Mouse (Mus musculus): ENCODE measurements around the gene Gm5426.
"Not testable (repeated sequence)": the region's sequence is repeated elsewhere in the genome, so short reads cannot be mapped to it uniquely, and the experiment has no call there.

Gene Gm5426

DNA sequence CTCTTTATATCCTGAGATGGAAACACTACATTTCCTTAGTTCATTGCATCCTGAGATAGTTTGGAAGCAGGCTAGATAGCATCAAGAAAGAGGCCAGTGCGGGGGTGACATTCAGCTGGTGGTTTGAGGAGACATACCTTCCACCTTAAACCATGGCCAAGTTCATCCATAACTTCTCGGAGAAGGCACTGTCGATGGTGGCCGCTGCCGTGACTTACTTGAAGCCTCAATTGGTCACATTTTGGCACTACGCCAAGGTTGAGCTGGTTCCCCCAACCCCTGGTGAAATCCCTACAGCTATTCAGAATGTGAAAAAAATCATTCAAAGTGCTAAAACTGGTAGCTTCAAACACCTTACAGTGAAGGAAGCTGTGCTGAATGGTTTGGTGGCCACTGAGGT, at the start of gene Gm5426:
TSS of gene Gm5426 (plus strand) at position 153 of the 400 bp plus-strand sequence.
- not testable (repeated sequence) for DNase-seq (ENCODE audit: low read depth, low spot score); H3K27me3 ChIP-seq (ENCODE audit: control insufficient read depth, insufficient read depth, low read length, poor library complexity, severe bottlenecking); H3K36me3 ChIP-seq (ENCODE audit: control insufficient read depth, insufficient read depth, low read length, poor library complexity, severe bottlenecking)

DNA sequence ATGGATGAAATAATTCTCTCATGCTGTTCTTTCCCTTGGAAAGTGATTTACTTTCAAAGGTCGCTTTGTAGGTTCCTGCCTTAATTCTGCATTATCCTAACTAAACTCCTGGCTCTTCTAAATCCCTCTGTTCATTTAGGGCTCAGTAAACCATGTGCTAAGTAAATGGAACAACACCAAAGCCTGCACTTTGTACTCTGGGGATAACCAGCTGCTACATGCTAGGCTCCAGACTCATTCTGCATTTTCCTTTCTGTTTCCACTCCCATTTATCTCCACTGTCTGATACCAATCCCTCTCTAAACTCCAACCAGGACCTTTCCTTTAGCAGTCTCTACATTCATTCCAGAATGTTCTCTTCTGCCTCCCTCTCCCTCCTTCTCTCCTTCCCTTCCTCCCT, 46.7 kb upstream of the Gm5426 start:
- no peaks in the 10 kb centered on the region for H3K27me3 ChIP-seq (ENCODE audit: control insufficient read depth, insufficient read depth, low read length, poor library complexity, severe bottlenecking)
- DNase-seq (ENCODE audit: low read depth, low spot score) = no peak
- H3K36me3 ChIP-seq (ENCODE audit: control insufficient read depth, insufficient read depth, low read length, poor library complexity, severe bottlenecking) = no peaks in the 10 kb centered on the region

DNA sequence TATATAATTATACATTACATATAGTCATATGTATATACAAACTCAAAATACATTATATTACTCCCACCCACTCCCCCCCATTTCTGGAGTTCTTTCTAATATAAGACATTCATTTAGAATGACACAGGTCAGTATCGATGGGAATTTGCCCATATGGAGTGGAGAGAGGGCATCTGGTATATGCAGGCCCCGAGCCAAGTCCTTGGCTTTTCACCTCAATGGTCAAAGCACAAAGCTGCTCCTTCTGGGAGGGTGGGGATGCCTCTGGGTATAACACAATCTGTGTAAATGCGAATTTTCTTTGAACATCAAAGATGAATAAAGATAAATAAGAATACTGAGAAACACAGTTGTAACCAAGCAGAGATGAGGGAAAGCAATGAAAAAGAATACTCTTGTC, 46.0 kb upstream of the Gm5426 start:
- DNase-seq (ENCODE audit: low read depth, low spot score) = no peak
- Histone ChIP-seq H3K36me3 (ENCODE audit: control insufficient read depth, insufficient read depth, low read length, poor library complexity, severe bottlenecking) (no peaks in the 10 kb centered on the region), H3K27me3 (ENCODE audit: control insufficient read depth, insufficient read depth, low read length, poor library complexity, severe bottlenecking) (no peaks in the 10 kb centered on the region)

DNA sequence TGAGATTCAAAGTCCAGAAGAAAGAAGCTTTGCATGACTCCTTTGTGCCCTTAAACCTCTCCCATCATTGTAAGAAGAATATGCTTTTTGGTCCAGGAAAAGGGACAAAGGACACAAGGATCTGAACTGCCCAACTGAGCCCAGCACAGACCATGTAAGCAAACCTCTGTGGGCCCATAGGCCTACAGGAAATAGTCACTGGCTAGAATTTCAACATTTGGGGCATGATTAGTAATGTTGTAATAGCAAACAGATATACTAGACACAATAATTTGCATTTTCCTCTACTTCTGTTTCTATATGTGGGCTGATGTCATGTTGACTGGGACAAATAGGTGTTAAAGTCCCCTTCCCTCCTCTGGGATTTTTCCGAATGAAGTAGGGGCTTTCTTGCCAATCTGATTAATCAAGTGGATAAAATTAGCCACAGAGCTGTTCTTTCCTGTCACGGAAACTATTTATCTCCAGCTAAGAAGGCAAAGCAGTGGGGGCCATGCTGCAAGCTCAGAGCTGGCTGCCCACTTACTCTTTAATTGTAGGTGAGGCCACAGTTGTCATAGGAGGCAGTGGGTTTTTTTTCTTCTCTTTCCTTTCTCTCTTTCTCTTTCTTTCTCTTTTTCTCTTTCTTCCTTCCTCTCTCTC, 42.4 kb upstream of the Gm5426 start:
- Histone ChIP-seq H3K27me3 (ENCODE audit: control insufficient read depth, insufficient read depth, low read length, poor library complexity, severe bottlenecking) (no peaks in the 10 kb centered on the region), H3K36me3 (ENCODE audit: control insufficient read depth, insufficient read depth, low read length, poor library complexity, severe bottlenecking) (no peaks in the 10 kb centered on the region)
- DNase-seq (ENCODE audit: low read depth, low spot score) = no peak

DNA sequence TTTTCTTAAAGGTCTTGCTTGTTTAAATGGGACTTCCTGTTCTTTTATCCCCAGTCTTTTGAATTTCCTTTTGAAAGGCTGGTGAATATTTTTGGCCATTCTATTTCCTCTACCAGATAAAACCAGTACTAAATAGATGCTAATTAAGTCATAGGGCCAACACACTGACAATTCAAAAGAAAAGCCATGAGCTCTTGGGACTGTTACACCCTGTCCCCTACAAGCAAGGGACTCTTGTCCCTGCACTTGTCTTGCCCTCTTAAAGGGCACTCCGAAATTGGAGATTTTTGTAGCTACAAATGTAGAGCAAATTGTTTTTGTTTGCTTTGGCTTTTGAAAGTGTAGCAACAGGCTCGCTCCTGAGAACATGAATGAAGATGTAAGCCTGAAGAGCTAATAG, 41.8 kb upstream of the Gm5426 start:
- Histone ChIP-seq H3K27me3 (ENCODE audit: control insufficient read depth, insufficient read depth, low read length, poor library complexity, severe bottlenecking) (no peaks in the 10 kb centered on the region), H3K36me3 (ENCODE audit: control insufficient read depth, insufficient read depth, low read length, poor library complexity, severe bottlenecking) (no peaks in the 10 kb centered on the region)
- no peak for DNase-seq (ENCODE audit: low read depth, low spot score)

DNA sequence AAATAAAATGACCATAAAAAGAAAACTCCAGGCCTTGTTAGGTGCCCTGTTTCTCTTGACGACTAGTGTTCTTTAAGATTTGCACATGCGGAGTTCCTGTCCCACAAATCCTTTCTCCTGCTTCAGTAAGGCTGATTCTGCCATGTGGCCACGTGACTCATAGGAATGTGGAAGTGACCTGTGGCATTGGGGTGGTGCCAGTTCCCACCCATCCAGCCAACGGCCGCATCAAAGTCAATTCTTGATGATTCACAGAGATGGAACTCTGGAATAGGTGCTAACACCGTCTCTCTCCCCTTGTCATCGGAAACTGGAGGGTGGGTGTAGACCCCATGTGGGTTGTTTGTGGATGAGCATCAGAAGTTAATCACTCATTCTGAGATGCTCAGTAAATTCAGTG, 39.7 kb upstream of the Gm5426 start:
- Histone ChIP-seq H3K36me3 (ENCODE audit: control insufficient read depth, insufficient read depth, low read length, poor library complexity, severe bottlenecking) (no peaks in the 10 kb centered on the region), H3K27me3 (ENCODE audit: control insufficient read depth, insufficient read depth, low read length, poor library complexity, severe bottlenecking) (no peaks in the 10 kb centered on the region)
- no peak for DNase-seq (ENCODE audit: low read depth, low spot score)

DNA sequence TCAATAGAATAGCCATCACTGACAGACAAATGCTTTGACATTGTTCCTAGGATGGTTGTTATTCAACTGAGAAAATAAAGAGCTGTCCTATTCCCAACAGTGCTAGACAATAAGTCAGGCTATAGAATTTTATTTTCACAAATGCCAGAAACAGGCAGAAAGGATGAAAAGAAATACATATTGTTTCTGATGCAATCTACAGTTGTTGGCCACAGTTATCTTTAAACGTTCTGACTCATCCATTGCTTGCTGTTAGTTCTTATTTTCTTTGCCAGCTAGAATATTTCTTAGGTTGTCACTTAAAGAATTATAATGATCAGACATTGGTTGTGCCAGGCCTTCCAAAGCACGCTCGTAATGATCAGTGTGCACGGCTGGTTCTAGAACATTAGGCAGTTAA, 35.4 kb upstream of the Gm5426 start:
- Histone ChIP-seq H3K27me3 (ENCODE audit: control insufficient read depth, insufficient read depth, low read length, poor library complexity, severe bottlenecking) (no peaks in the 10 kb centered on the region), H3K36me3 (ENCODE audit: control insufficient read depth, insufficient read depth, low read length, poor library complexity, severe bottlenecking) (no peaks in the 10 kb centered on the region)
- no peak for DNase-seq (ENCODE audit: low read depth, low spot score)

DNA sequence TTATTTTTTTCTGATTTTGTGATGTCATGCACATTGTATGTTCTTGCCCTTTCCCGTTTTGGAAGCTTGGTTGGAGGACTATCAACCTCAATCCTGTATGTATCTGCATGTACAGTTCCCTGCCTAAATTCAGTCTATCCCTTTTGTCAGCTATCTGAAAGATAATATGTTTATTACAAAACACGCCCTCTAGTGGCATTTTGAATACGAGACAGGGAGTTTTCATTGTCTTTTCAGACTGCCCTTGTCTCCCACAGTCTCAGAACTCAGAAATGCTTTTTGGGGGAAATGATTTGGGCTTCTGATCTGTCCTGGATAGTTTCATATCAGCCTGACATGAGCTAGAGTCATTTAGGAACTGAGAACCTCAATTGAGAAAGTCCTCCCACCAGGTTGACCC, 32.2 kb upstream of the Gm5426 start:
- H3K27me3 ChIP-seq (ENCODE audit: control insufficient read depth, insufficient read depth, low read length, poor library complexity, severe bottlenecking) = no peaks in the 10 kb centered on the region
- DNase-seq (ENCODE audit: low read depth, low spot score) = no peak
- H3K36me3 ChIP-seq (ENCODE audit: control insufficient read depth, insufficient read depth, low read length, poor library complexity, severe bottlenecking) = no peaks in the 10 kb centered on the region

DNA sequence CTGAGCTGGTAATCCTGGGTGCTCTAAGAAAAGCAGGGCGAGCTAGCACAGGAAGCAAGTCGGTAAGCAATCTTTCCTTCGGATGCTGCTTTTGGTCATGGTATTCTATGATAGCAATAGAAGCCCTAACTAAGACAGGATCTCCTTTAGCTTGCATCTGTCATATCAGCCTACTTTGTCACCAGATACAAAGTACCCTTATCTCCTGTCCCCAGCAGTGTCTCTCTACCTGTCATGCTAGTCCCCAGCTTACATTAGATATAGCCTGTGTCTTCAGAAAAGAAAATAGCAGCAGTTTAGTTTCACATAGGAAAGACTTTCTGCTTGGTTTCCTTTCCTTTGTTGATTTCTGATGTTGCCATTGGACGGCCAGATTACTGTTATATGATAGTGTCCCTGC, 31.8 kb upstream of the Gm5426 start:
- DNase-seq (ENCODE audit: low read depth, low spot score) = no peak
- H3K27me3 ChIP-seq (ENCODE audit: control insufficient read depth, insufficient read depth, low read length, poor library complexity, severe bottlenecking) = no peaks in the 10 kb centered on the region

DNA sequence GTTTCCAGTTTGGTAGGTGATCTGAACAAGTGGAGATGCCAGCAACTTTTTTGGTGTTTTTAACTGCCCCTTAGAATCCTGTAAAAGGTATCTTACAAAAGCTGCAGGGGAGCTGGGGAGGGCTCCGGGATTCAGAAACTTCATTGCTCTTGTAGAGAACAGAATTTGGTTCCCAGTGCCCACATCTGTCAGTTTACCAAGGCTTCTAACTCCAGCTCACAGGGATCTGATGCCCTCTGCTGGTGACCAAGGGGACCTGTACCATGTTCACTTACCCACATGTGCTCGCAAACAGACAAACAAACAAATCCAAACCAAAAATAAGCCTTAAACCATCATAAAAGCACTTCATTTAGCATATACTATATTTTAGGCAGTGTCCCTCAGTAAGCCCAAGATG, 31.3 kb upstream of the Gm5426 start:
- peak; percentile 48 for DNase-seq (ENCODE audit: low read depth, low spot score)
- H3K36me3 ChIP-seq (ENCODE audit: control insufficient read depth, insufficient read depth, low read length, poor library complexity, severe bottlenecking) = no peaks in the 10 kb centered on the region

More for the DNA sequence above, 31.8 kb upstream of the Gm5426 start:
- H3K36me3 ChIP-seq (ENCODE audit: control insufficient read depth, insufficient read depth, low read length, poor library complexity, severe bottlenecking) = no peaks in the 10 kb centered on the region

DNA sequence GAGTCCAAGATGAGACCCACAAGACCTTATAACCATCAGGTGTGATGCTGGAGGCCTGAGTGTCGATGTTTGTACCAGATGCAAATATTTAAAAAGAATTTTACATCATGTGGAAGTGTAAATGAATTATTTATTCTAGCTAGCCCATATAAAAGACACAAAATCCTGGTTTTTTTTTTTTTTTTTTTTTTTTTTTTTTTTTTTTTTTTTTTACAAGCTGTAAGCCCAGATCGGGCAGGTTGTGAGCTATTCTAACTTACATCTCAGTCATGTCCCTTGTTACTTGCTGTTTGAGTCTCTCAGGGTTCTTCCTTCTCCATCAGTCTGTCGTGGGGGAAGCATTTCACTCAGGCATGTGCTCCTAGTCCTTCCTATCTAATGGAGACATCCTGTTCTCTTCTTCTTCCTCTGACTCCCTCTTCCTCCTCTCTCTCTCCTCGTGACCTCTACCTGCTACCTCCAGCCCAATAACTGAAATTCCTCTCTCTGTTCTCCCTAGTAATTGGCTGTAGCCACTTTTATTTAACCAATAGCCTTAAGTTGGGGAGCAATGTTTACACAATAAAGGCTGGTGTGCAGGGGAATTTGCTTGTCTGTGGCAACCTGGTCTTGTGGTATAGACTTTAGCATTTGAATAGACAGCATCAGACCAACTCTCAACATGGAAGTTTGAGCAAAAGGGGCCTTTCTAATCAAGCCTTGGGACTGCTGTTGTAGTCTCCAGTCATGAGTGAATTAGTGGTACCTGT, 29.3 kb upstream of the Gm5426 start:
- Histone ChIP-seq H3K36me3 (ENCODE audit: control insufficient read depth, insufficient read depth, low read length, poor library complexity, severe bottlenecking) (no peaks in the 10 kb centered on the region), H3K27me3 (ENCODE audit: control insufficient read depth, insufficient read depth, low read length, poor library complexity, severe bottlenecking) (no peaks in the 10 kb centered on the region)
- no peak for DNase-seq (ENCODE audit: low read depth, low spot score)

More for the DNA sequence above, 31.3 kb upstream of the Gm5426 start:
- H3K27me3 ChIP-seq (ENCODE audit: control insufficient read depth, insufficient read depth, low read length, poor library complexity, severe bottlenecking) = no peaks in the 10 kb centered on the region

DNA sequence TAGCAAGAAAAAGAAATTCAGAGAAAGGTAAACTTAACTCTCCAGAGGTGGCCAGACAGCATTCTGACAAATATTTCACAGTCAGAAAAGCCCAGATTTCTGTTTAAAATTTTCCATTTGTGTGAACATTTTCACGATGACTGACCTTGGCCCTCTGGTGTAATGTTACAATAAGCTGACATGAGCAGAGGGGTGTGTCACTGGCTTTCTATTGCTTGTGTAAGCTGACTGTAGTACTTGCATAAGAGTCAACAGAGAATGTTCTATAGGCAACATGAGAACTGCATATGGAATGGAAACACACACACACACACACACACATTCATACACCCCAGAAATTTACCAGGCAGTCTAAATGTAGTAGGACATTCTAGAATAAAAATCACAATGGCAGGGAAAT, 28.6 kb upstream of the Gm5426 start:
- no peaks in the 10 kb centered on the region for H3K36me3 ChIP-seq (ENCODE audit: control insufficient read depth, insufficient read depth, low read length, poor library complexity, severe bottlenecking)
- no peak for DNase-seq (ENCODE audit: low read depth, low spot score)
- no peaks in the 10 kb centered on the region for H3K27me3 ChIP-seq (ENCODE audit: control insufficient read depth, insufficient read depth, low read length, poor library complexity, severe bottlenecking)

DNA sequence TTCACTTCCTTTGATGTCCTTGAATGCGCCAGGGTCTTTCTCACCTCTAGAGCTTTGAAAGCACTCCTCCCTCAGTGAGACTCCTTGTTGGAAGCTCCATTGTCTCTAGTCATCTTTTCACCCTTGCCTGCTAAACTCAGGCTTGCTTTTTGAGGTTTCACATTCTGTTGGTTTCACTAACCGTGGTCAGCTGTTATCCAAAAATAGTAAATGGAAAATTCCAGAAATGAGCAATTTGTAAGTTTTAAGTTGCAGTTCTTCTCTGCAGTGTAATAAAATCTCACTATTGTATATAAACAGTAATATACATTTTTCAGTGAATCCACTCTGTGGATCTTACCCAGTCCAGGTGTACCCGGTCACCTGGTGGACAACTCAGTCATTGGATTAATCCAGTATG, 21.1 kb upstream of the Gm5426 start:
- DNase-seq (ENCODE audit: low read depth, low spot score) = no peak
- H3K27me3 ChIP-seq (ENCODE audit: control insufficient read depth, insufficient read depth, low read length, poor library complexity, severe bottlenecking) = no peaks in the 10 kb centered on the region
- no peaks in the 10 kb centered on the region for H3K36me3 ChIP-seq (ENCODE audit: control insufficient read depth, insufficient read depth, low read length, poor library complexity, severe bottlenecking)

DNA sequence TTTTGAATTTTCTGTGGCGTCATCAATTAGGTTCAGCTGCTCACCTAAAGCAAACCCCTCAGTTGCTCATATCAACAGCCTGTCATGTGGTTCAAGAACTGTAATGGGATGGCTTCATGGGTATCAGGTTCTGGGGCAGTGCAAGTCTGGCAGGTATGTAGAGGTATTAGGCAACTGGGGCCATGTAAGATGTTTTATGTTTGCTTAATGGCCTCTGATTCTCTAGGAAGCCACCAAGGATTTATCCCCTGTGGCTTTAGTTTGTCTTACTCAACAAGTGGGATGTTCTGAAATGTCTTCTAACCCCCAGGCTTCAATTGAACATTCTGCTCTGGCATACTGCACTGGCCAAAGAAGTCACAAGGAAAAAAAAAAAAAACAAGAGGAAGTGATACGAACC, 15.6 kb upstream of the Gm5426 start:
- no peak for DNase-seq (ENCODE audit: low read depth, low spot score)
- Histone ChIP-seq H3K27me3 (ENCODE audit: control insufficient read depth, insufficient read depth, low read length, poor library complexity, severe bottlenecking) (no peaks in the 10 kb centered on the region; the same call in 1 of the 2 replicates), H3K36me3 (ENCODE audit: control insufficient read depth, insufficient read depth, low read length, poor library complexity, severe bottlenecking) (no peaks in the 10 kb centered on the region)

DNA sequence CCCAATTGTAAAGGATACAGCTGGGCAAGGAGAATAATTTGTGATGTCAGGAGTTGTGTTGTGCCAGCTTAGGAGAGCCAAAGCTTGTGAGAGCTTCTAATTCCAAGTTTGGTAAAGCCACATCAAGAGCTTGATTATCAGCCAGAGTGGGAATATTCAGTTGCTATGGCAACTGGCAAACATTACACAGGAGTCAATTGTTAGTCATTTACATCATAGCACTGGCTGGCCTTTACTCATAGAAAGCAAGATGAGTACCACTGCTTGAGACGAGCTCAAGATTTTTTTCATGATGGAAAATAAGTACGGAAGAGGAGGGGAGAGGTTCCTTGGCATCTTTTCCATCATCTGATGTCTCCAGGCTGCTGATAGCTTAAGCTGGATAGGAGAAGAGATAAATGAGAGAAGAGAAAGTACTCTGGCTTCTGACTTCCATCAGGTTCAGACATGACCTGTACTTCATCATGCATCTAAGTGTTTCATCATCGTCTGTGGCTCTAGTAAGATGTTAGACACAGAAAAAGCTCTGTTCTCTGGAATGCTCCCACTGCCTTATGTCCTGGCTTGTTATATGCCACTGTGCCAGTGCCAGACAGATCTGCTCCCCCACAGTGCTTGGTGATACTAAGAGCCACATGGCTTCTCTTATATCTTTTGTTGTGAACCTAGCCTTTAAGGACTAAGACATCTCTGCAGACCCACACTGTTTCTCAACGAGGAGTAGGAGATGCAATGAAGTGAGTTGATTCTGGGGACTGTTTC, 15.0 kb upstream of the Gm5426 start:
- DNase-seq (ENCODE audit: low read depth, low spot score) = no peak
- H3K36me3 ChIP-seq (ENCODE audit: control insufficient read depth, insufficient read depth, low read length, poor library complexity, severe bottlenecking) = no peaks in the 10 kb centered on the region
- H3K27me3 ChIP-seq (ENCODE audit: control insufficient read depth, insufficient read depth, low read length, poor library complexity, severe bottlenecking) = no peaks in the 10 kb centered on the region; the same call in 1 of the 2 replicates
